Mouse (Mus musculus) frontal cortex, postnatal 10 days (tissue): ENCODE data around the gene Cplx3.

Source experiments
- DNase-seq, 2 experiments: peaks; one replicate each; pipeline ENCODE4 v3.0.0; 2022; ENCODE audit warnings: low spot score in 2 of 2, mixed read lengths in 1 of 2

Gene Cplx3

DNA sequence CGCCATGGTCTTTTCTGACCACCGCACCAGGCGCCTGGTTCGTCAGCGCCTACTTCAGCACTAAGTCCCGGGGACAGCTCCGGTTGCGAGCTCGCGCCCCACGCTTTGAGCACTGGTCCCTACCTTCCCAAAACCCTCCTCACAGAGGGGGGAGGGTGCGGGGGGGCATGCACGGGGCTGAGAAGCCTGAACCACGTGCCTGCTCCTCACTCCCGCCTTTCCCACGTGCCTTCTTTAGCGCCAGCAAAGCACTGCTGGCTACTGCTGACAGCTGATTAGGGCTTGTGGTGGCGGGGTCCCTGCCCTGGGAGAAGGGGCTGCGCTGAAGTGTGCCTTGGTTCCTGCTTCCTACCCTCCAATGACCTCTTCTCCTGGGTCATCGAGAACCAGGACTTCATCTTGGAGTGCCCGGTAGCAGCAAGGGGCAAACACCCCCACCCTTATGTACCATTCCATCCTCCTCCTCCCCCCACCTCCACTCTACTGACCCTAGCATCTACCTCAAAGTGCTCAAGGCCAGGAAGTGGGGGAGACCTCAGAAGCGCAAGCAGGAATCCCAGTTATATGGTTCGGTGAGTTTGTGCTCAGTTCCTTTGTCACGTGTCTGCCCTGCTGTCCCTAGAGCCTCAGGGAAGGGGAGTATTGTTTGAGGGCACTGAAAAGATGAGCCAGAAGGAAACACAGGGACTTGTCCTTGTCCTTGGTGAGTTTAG lies at the start of gene Cplx3:
Gene Cplx3, minus strand, starts transcription at position 143 of the 713 bp plus-strand sequence.
- DNase-seq, result no peak

DNA sequence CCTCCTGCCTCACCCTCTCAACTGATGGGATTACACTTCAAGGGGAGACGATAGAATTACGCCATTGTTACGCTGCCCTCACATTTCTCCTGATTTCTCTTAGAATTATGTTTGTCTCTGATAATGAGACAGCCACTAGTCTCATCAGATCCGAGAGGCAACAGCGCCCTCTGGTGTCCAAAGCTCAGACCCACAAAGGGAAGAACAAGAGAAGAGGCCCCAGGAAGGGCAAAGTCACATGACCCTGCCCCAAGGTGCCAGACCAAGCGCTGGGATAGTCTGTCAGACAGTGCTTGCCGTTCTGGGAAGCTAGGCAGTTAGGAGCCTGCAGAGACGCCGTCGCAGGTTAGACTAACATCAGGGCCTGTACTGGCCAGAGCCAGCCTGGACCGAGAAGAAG lies 49.7 kb upstream of the Cplx3 start:
- peak; percentile 73 to 90 for DNase-seq

GRCm38 (mm10) chr9:57654966-57655365 lies 48.9 kb upstream of the Cplx3 start:
- no peak for DNase-seq

- no peak for DNase-seq
Measured at GRCm38 (mm10) chr9:57653283-57653682, 47.2 kb upstream of the Cplx3 start, which contains the start of gene Csk. Gene Csk (minus strand): TSS chr9:57653631.

- no peak for DNase-seq
Measured at GRCm38 (mm10) chr9:57652855-57653254, 46.8 kb upstream of the Cplx3 start.

- no peak for DNase-seq
Measured at GRCm38 (mm10) chr9:57652351-57652750, 46.3 kb upstream of the Cplx3 start.

- no peak for DNase-seq
Measured at GRCm38 (mm10) chr9:57650786-57651311, 44.8 kb upstream of the Cplx3 start.

- DNase-seq, result no peak
Measured at GRCm38 (mm10) chr9:57650130-57650785, 44.2 kb upstream of the Cplx3 start.

- no peak for DNase-seq
Measured at GRCm38 (mm10) chr9:57647286-57648108, 41.4 kb upstream of the Cplx3 start.

- no peak for DNase-seq
Measured at GRCm38 (mm10) chr9:57646551-57647103, 40.5 kb upstream of the Cplx3 start.

- peak; percentile 80 to 90 for DNase-seq
Measured at GRCm38 (mm10) chr9:57644944-57645893, 39.1 kb upstream of the Cplx3 start.

- DNase-seq, result no peak
Measured at GRCm38 (mm10) chr9:57644442-57644943, 38.4 kb upstream of the Cplx3 start.

DNA sequence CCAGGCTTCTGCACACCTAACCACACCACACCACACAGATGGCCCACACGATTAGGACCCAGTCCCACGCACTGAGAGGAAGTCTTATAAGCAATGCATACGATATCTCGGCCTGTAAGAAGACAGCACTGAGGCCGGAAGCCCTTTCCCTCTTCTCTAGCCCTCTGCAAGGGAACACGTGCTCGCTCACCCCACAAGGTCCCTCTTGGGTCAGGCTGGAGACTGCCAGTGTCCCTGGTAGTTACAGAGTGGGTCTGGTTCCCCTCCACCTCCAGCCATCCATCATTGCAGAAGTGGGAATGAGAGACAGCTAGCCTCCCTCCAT lies 37.7 kb upstream of the Cplx3 start:
- no peak for DNase-seq

- no peak for DNase-seq
Measured at GRCm38 (mm10) chr9:57643169-57643855, 37.2 kb upstream of the Cplx3 start.

GRCm38 (mm10) chr9:57641775-57642550 lies 35.9 kb upstream of the Cplx3 start:
- no peak for DNase-seq

- no peak for DNase-seq
Measured at GRCm38 (mm10) chr9:57641022-57641421, 34.9 kb upstream of the Cplx3 start.

- no peak for DNase-seq
Measured at GRCm38 (mm10) chr9:57640384-57640783, 34.3 kb upstream of the Cplx3 start.

DNA sequence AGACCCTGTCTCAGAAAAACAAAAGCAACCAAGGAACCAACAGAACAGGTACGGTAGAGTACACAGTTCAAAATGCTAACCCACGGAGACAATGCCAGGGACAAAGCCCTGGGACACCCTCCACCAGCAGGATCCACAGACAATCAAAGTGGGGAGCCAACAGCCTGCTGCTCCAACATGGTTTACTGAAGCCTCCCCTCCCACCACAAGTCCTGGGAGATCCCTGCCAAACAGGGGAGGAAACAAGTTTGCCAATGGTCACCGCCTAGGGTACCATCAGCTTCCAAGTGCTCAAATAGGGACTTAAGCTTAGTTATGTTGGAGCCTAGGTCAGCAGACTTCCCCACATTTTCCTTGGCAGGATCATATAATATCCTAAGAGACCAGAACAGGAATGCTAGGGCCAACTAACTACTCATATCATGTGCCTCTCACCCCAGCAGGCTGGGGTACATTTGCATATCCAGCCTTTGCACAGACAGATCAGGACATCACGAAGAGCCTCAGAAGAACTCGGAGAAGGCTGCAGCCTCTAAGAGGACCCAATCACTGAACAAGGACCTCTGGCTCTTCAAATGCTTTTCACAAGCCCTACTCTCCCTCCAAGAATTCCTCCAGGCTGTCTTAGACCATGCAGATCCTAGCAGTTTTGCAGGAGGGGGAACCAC lies 33.7 kb upstream of the Cplx3 start:
- no peak for DNase-seq
